Mouse (Mus musculus) kidney, embryonic 16.5 days (tissue): ENCODE measurements around the gene Dbnl. TPM values are rescaled to one million over a fixed set of nuclear protein-coding genes. Genes with fewer than 3 reads are reported as not detected.

Experiments used
- ATAC-seq: fragments of 200-750 bp; cut with Nextera tagmentation; 2 replicates; pipeline ENCODE4 v1.8.0; 2017; ENCODE audit warnings: moderate TSS enrichment; ENCODE audit not compliant: low FRiP score, low TSS enrichment
- H3K27ac ChIP-seq: fragments of 300-500 bp; sonication (generic); 2 replicates; pipeline ENCODE4 v1.5.1; 2014; ENCODE audit warnings: low read length
- H3K27me3 ChIP-seq: fragments of 300-500 bp; sonication (generic); 2 replicates; pipeline ENCODE4 v1.6.1; 2014; ENCODE audit warnings: low read length, control low read depth, mixed read lengths; ENCODE audit not compliant: insufficient read depth
- H3K36me3 ChIP-seq: fragments of 300-500 bp; sonication (generic); 2 replicates; pipeline ENCODE4 v1.6.1; 2014; ENCODE audit warnings: low read length, control low read depth, mixed read lengths; ENCODE audit not compliant: insufficient read depth
- H3K4me1 ChIP-seq: fragments of 300-500 bp; sonication (generic); 2 replicates; pipeline ENCODE4 v1.6.1; 2014; ENCODE audit warnings: low read length, control low read depth, mixed read lengths; ENCODE audit not compliant: insufficient read depth
- H3K4me2 ChIP-seq: fragments of 300-500 bp; sonication (generic); replicated peaks from 2 replicates; pipeline ENCODE4 v1.6.1; 2014; ENCODE audit warnings: low read depth, low read length
- H3K4me3 ChIP-seq: fragments of 300-500 bp; sonication (generic); 2 replicates; pipeline ENCODE4 v1.5.1; 2014; ENCODE audit warnings: mild to moderate bottlenecking, low read length
- H3K9ac ChIP-seq: fragments of 300-500 bp; sonication (generic); replicated peaks from 2 replicates; pipeline ENCODE4 v1.6.1; 2014; ENCODE audit warnings: low read length
- H3K9me3 ChIP-seq: fragments of 300-500 bp; sonication (generic); 2 replicates; pipeline ENCODE4 v1.6.1; 2016; ENCODE audit warnings: low read length, control low read depth
- WGBS: fragments of 180-500 bp; shearing (Covaris S2); extraction: QIAGEN DNeasy Blood & Tissue Kit; methylation state at CpG from one replicate; pipeline ENCODE4 v1.1.7; 2014; 5-methylcytosine and 5-hydroxymethylcytosine counted together
- polyA plus RNA-seq: library from polyadenylated mRNA; unstranded; fragments of >200 nt; fragmentation: Nextera tagmentation; extraction: Ambion mirVana; gene quantifications from 2 replicates; pipeline ENCODE4 v1.2.1, GENCODE M21; 2015

The Dbnl gene
- polyA plus RNA-seq: 123 and 132 TPM in 2 replicates

DNA sequence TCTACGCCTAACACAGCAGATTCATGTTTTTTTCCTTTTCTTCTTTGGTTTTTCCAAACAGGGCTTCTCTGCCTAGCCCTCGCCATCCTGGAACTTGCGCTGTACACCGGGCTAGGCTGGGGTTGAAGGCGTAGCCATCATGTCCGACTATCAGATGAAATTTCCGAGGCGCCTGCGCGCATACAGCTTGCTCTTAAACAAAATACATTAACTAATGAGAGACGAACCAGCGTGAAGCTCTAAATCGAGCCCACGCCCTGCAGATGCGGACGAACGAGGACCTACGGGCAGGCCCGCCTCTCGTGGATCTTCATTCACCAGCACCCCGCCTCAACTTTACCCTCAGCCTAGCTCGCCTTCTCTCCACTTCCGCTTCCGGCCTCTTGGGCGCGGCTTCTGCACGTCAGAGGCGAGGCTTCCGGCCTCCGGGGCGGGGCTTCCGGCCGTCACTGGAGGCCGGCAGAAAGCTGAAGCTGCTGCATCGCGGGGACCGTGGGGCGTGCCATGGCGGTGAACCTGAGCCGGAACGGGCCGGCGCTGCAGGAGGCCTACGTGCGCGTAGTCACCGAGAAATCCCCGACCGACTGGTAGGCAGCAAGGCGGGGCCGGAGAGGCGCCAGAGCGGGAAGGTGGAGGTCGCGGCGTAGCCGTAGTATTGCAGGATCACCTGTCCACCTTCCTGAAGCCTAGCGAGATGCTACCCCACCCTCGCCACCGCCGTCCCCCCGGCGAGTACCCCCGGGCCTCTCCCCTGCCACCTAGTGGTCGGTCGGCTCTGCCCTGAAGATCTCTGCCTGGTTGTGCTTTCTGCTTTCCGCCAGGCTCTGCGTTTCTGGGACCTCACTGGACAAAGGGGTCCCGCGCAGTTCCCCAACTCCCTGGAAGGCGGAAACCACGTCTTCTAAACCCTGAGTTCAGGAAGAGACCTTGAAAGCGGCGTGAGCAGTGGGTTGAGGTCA, at the start of gene Dbnl:
Dbnl (plus strand) TSS at position 433 of the 959 bp plus-strand sequence.
- peak within 1 kb of the TSS; percentile 74 for H3K4me2 ChIP-seq
- peak within 1 kb of the TSS; percentile 85 for H3K9ac ChIP-seq
- H3K27ac ChIP-seq: peak within 1 kb of the TSS; percentile 87
- no peaks in the 10 kb centered on the region for H3K9me3 ChIP-seq
- under 1% methylated on average over 74 of the region's 74 CpGs for WGBS
- peak; percentile 95 for ATAC-seq
- H3K36me3 ChIP-seq: peaks cover 6% of the 10 kb centered on the region
- H3K4me1 ChIP-seq: peaks cover 20% of the 10 kb centered on the region
- H3K27me3 ChIP-seq: no peaks in the 10 kb centered on the region
- peak within 1 kb of the TSS; percentile 79 for H3K4me3 ChIP-seq

GRCm38 (mm10) chr11:5738888-5739632, 49.2 kb upstream of the Dbnl start:
- Histone ChIP-seq H3K36me3 (no peaks in the 10 kb centered on the region), H3K4me2 (no peak overlapping the region), H3K4me1 (peaks cover 10% of the 10 kb centered on the region; the same call in 1 of the 2 replicates), H3K27ac (no peak overlapping the region), H3K27me3 (no peaks in the 10 kb centered on the region), H3K9ac (no peak overlapping the region), H3K9me3 (no peaks in the 10 kb centered on the region), H3K4me3 (no peak overlapping the region)
- 78% methylated on average over 5 of the region's 5 CpGs for WGBS
- ATAC-seq: no peak

- ATAC-seq: no peak
- Histone ChIP-seq H3K27ac (peak overlapping the region; percentile 16; the same call in 1 of the 2 replicates), H3K4me3 (no peak overlapping the region), H3K27me3 (no peaks in the 10 kb centered on the region), H3K4me2 (peak overlapping the region; percentile 85), H3K9me3 (no peaks in the 10 kb centered on the region), H3K9ac (0 out of 2 replicates have a peak overlapping the region, but pooled peaks have one; percentile 35), H3K36me3 (no peaks in the 10 kb centered on the region), H3K4me1 (peaks cover 10% of the 10 kb centered on the region; the same call in 1 of the 2 replicates)
- 51% methylated on average over 3 of the region's 3 CpGs for WGBS
Measured at GRCm38 (mm10) chr11:5739846-5740245, 48.4 kb upstream of the Dbnl start.

- no peaks in the 10 kb centered on the region for H3K36me3 ChIP-seq
- WGBS: under 1% methylated on average over 26 of the region's 26 CpGs
- ATAC-seq: peak; percentile 82
- peak overlapping the region; percentile 85 for H3K4me2 ChIP-seq
- H3K27me3 ChIP-seq: no peaks in the 10 kb centered on the region
- H3K27ac ChIP-seq: peak overlapping the region; percentile 91
- H3K9ac ChIP-seq: peak overlapping the region; percentile 96
- H3K4me3 ChIP-seq: peak overlapping the region; percentile 89
- H3K4me1 ChIP-seq: peaks cover 10% of the 10 kb centered on the region; the same call in 1 of the 2 replicates
- H3K9me3 ChIP-seq: no peaks in the 10 kb centered on the region
Measured at GRCm38 (mm10) chr11:5740599-5740964, 47.7 kb upstream of the Dbnl start.

DNA sequence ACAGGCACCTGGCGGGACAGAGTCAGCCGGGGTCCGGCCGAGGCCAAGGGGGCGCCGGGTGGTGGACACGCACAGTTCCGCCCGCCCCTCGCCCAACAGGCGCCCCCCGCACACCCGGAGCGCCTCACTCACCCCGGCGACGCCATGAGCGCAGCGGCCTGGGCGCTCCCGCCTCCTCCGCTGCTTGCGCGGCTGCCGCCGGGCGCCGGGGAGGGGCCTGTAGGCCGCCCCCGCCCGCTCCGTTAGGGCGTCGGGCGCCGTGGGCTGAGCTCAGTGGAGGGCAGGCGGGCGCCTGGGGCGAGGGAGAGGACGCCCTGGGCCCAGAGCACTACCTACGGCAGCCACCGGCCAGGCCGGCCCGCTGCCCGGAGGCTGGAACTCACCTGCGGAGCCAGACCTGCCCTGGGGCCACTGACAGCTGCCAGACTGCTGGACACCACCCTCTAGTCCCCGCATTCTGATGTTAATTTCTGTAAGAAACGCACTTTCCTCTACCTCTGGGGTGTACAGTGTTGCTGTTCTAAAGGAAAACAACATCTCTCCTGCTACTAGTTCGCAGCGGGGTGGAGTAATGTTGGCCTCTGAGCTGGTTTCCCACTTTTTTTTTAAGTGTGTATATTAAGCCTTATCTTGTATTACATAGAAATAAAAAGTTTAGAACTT, 47.2 kb upstream of the Dbnl start:
- H3K4me3 ChIP-seq: peak overlapping the region; percentile 89
- under 1% methylated on average over 34 of the region's 50 CpGs for WGBS
- H3K4me2 ChIP-seq: peak overlapping the region; percentile 85
- no peaks in the 10 kb centered on the region for H3K36me3 ChIP-seq
- peak overlapping the region; percentile 91 for H3K27ac ChIP-seq
- no peaks in the 10 kb centered on the region for H3K27me3 ChIP-seq
- H3K9ac ChIP-seq: peak overlapping the region; percentile 96
- no peaks in the 10 kb centered on the region for H3K9me3 ChIP-seq
- peaks cover 10% of the 10 kb centered on the region; the same call in 1 of the 2 replicates for H3K4me1 ChIP-seq
- ATAC-seq: peak; percentile 94

DNA sequence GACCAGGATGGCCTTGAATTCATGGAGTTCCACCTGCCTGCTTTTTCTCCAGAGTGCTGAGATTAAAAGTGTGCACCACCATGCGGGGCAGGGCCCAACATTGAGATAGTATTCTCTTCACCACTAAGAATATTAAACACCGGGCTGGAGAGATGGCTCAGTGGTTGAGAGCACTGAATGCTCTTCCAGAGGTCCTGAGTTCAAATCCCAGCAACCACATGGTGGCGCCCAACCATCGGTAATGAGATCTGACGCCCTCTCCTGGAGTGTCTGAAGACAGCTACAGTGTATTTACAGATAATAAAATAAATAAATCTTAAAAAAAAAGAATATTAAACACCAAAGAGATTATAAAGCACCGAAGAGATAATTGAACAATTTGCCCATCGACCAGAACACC, 46.2 kb upstream of the Dbnl start:
- Histone ChIP-seq H3K4me3 (no peak overlapping the region), H3K27ac (no peak overlapping the region), H3K4me1 (peaks cover 10% of the 10 kb centered on the region; the same call in 1 of the 2 replicates), H3K9me3 (0 out of 2 replicates have a peak, but pooled peaks cover 4% of the 10 kb centered on the region), H3K9ac (no peak overlapping the region), H3K4me2 (no peak overlapping the region), H3K36me3 (no peaks in the 10 kb centered on the region), H3K27me3 (no peaks in the 10 kb centered on the region)
- WGBS: 77% methylated on average over 7 of the region's 7 CpGs
- no peak for ATAC-seq

DNA sequence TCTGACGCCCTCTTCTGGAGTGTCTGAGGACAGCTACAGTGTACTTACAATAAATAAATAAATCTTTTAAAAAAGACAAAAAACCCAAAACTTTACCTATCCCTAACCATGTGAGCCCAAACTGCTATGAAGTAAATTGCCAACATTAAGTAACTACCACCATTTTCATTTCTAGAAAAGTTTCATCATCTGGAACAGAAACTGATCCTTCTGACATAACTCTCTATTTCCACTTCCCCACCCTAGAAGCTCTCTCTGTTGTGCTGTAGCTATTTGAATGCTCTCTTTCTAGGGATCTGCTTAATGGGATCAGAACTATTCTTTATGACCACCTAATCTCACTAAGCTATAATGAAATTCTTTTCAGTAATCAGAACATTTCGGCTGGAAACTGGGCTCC, 43.3 kb upstream of the Dbnl start:
- Histone ChIP-seq H3K4me3 (no peak overlapping the region), H3K4me1 (0 out of 2 replicates have a peak, but pooled peaks cover 2% of the 10 kb centered on the region)
- 75% methylated on average over 2 of the region's 2 CpGs for WGBS

DNA sequence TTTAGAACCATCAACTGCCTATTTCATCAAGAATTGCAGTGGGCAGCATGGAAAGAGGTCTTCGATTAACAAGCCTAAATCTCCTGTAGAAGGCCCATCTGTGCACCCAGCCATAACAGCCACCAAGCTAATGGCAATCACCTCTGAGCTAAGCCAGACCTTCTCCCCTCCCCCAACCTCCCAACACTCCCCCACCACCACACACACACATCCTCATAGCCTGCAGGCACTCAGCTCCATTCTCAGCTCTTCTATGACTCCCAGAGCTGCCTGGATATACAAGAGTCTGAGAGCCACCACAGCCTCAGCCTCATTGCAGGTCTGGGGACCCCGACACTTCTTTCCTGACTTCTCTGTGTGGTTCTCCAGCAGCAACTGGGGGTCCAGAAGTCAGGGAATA, 34.5 kb upstream of the Dbnl start:
- Histone ChIP-seq H3K4me2 (no peak overlapping the region), H3K9me3 (peaks cover 13% of the 10 kb centered on the region), H3K36me3 (peaks cover 12% of the 10 kb centered on the region), H3K27ac (no peak overlapping the region), H3K4me3 (no peak overlapping the region), H3K9ac (no peak overlapping the region), H3K4me1 (no peaks in the 10 kb centered on the region), H3K27me3 (no peaks in the 10 kb centered on the region)
- no peak for ATAC-seq
- WGBS: 77% methylated on average over 2 of the region's 2 CpGs

More for the DNA sequence above, 43.3 kb upstream of the Dbnl start:
- Histone ChIP-seq H3K4me2 (no peak overlapping the region), H3K9ac (no peak overlapping the region), H3K36me3 (no peaks in the 10 kb centered on the region), H3K27me3 (no peaks in the 10 kb centered on the region), H3K9me3 (0 out of 2 replicates have a peak, but pooled peaks cover 4% of the 10 kb centered on the region), H3K27ac (no peak overlapping the region)
- no peak for ATAC-seq
